Mouse (Mus musculus) liver, embryonic 15.5 days (tissue): ENCODE measurements at regions not wholly inside any gene's neighbourhood (a gene's known extent, or its start where the extent isn't known, plus 50 kb on each side); places are given as distances from the start of the nearest gene placed in this dataset.

Experiments
- ATAC-seq: fragments of 200-750 bp; cut with Nextera tagmentation; 2 replicates; pipeline ENCODE4 v1.8.0; 2017; ENCODE audit warnings: moderate number of reproducible peaks, mild to moderate bottlenecking, moderate library complexity; ENCODE audit not compliant: insufficient read depth
- H3K27ac ChIP-seq: fragments of 300-500 bp; sonication (generic); replicated peaks from 2 replicates; pipeline ENCODE4 v1.5.1; 2015; ENCODE audit warnings: mild to moderate bottlenecking, inconsistent platforms
- H3K27me3 ChIP-seq: fragments of 300-500 bp; sonication (generic); 2 replicates; pipeline ENCODE4 v1.6.1; 2015; ENCODE audit warnings: mild to moderate bottlenecking, inconsistent platforms
- H3K36me3 ChIP-seq: fragments of 300-500 bp; sonication (generic); replicated peaks from 2 replicates; pipeline ENCODE4 v1.6.1; 2015; ENCODE audit warnings: moderate library complexity, mild to moderate bottlenecking, inconsistent platforms
- H3K4me1 ChIP-seq: fragments of 300-500 bp; sonication (generic); replicated peaks from 2 replicates; pipeline ENCODE4 v1.6.1; 2015; ENCODE audit warnings: inconsistent platforms
- H3K4me2 ChIP-seq: fragments of 300-500 bp; sonication (generic); 2 replicates; pipeline ENCODE4 v1.6.1; 2015; ENCODE audit warnings: moderate library complexity, mild to moderate bottlenecking, inconsistent platforms
- H3K4me3 ChIP-seq: fragments of 300-500 bp; sonication (generic); replicated peaks from 2 replicates; pipeline ENCODE4 v1.5.1; 2015; ENCODE audit warnings: mild to moderate bottlenecking, inconsistent platforms
- H3K9ac ChIP-seq: fragments of 300-500 bp; sonication (generic); 2 replicates; pipeline ENCODE4 v1.6.1; 2015; ENCODE audit warnings: moderate library complexity, mild to moderate bottlenecking, inconsistent platforms
- H3K9me3 ChIP-seq: fragments of 300-500 bp; sonication (generic); replicated peaks from 2 replicates; pipeline ENCODE4 v1.6.1; 2016; ENCODE audit warnings: inconsistent platforms
- WGBS: fragments of 180-500 bp; shearing (Covaris S2); methylation state at CpG from one replicate; pipeline ENCODE4 v1.1.7; 2015; ENCODE audit warnings: mixed read lengths; ENCODE audit not compliant: insufficient replicate concordance; 5-methylcytosine and 5-hydroxymethylcytosine counted together

GRCm38 (mm10) chr14:102712600-102712999 is 269.8 kb downstream of the Kctd12 start:
- Histone ChIP-seq H3K27ac (no peak overlapping the region), H3K9me3 (no peaks in the 10 kb centered on the region), H3K4me2 (no peak overlapping the region), H3K9ac (no peak overlapping the region), H3K4me1 (no peaks in the 10 kb centered on the region), H3K27me3 (no peaks in the 10 kb centered on the region), H3K36me3 (no peaks in the 10 kb centered on the region), H3K4me3 (no peak overlapping the region)
- ATAC-seq, result no peak
- WGBS, result 55% methylated on average over 1 of the region's 1 CpGs

GRCm38 (mm10) chr14:102706704-102707336 is 275.6 kb downstream of the Kctd12 start:
- H3K4me1 ChIP-seq, result no peaks in the 10 kb centered on the region
- no peaks in the 10 kb centered on the region for H3K27me3 ChIP-seq
- no peaks in the 10 kb centered on the region for H3K36me3 ChIP-seq
- H3K9me3 ChIP-seq, result no peaks in the 10 kb centered on the region
- H3K9ac ChIP-seq, result no peak overlapping the region
- H3K4me3 ChIP-seq, result no peak overlapping the region
- no peak overlapping the region for H3K27ac ChIP-seq
- ATAC-seq, result no peak
- 72% methylated on average over 5 of the region's 5 CpGs for WGBS
- H3K4me2 ChIP-seq, result no peak overlapping the region

GRCm38 (mm10) chr14:102701108-102701507 is 281.3 kb downstream of the Kctd12 start:
- Histone ChIP-seq H3K4me3 (no peak overlapping the region), H3K9ac (no peak overlapping the region), H3K27me3 (no peaks in the 10 kb centered on the region), H3K27ac (no peak overlapping the region), H3K4me2 (no peak overlapping the region), H3K36me3 (no peaks in the 10 kb centered on the region), H3K9me3 (no peaks in the 10 kb centered on the region), H3K4me1 (no peaks in the 10 kb centered on the region)
- ATAC-seq, result no peak
- 29% methylated on average over 2 of the region's 2 CpGs for WGBS

- WGBS, result 56% methylated on average over 6 of the region's 6 CpGs
- Histone ChIP-seq H3K9ac (no peak overlapping the region), H3K27me3 (no peaks in the 10 kb centered on the region), H3K4me1 (no peaks in the 10 kb centered on the region), H3K9me3 (no peaks in the 10 kb centered on the region), H3K27ac (no peak overlapping the region), H3K4me2 (no peak overlapping the region), H3K4me3 (no peak overlapping the region), H3K36me3 (no peaks in the 10 kb centered on the region)
- ATAC-seq, result no peak
These were observed 282.0 kb downstream of the Kctd12 start for GRCm38 (mm10) chr14:102700457-102700856.

GRCm38 (mm10) chr14:102699015-102699414 is 283.4 kb downstream of the Kctd12 start:
- no peak overlapping the region for H3K9ac ChIP-seq
- H3K4me2 ChIP-seq, result no peak overlapping the region
- H3K27ac ChIP-seq, result no peak overlapping the region
- H3K36me3 ChIP-seq, result no peaks in the 10 kb centered on the region
- no peaks in the 10 kb centered on the region for H3K4me1 ChIP-seq
- no peak overlapping the region for H3K4me3 ChIP-seq
- H3K9me3 ChIP-seq, result no peaks in the 10 kb centered on the region
- 54% methylated on average over 3 of the region's 3 CpGs for WGBS
- H3K27me3 ChIP-seq, result no peaks in the 10 kb centered on the region
- no peak for ATAC-seq

- Histone ChIP-seq H3K27ac (no peak overlapping the region), H3K4me2 (no peak overlapping the region), H3K4me1 (no peaks in the 10 kb centered on the region), H3K36me3 (no peaks in the 10 kb centered on the region), H3K9me3 (no peaks in the 10 kb centered on the region), H3K9ac (no peak overlapping the region), H3K27me3 (no peaks in the 10 kb centered on the region), H3K4me3 (no peak overlapping the region)
- 30% methylated on average over 1 of the region's 1 CpGs for WGBS
- no peak for ATAC-seq
These were observed 295.6 kb downstream of the Kctd12 start for GRCm38 (mm10) chr14:102686791-102687190.

GRCm38 (mm10) chr14:102676582-102676981 is 305.9 kb downstream of the Kctd12 start:
- WGBS, result 67% methylated on average over 5 of the region's 5 CpGs
- no peak overlapping the region for H3K4me3 ChIP-seq
- no peak overlapping the region for H3K27ac ChIP-seq
- H3K4me1 ChIP-seq, result no peaks in the 10 kb centered on the region
- no peaks in the 10 kb centered on the region for H3K36me3 ChIP-seq
- H3K9me3 ChIP-seq, result no peaks in the 10 kb centered on the region
- H3K4me2 ChIP-seq, result no peak overlapping the region
- ATAC-seq, result no peak
- no peaks in the 10 kb centered on the region for H3K27me3 ChIP-seq
- no peak overlapping the region for H3K9ac ChIP-seq

- 63% methylated on average over 5 of the region's 5 CpGs for WGBS
- Histone ChIP-seq H3K27me3 (no peaks in the 10 kb centered on the region), H3K4me1 (no peaks in the 10 kb centered on the region), H3K4me3 (no peak overlapping the region), H3K27ac (no peak overlapping the region), H3K36me3 (no peaks in the 10 kb centered on the region), H3K9ac (no peak overlapping the region), H3K9me3 (no peaks in the 10 kb centered on the region), H3K4me2 (no peak overlapping the region)
- no peak for ATAC-seq
These were observed 307.8 kb downstream of the Kctd12 start for GRCm38 (mm10) chr14:102674635-102675034.

- no peak overlapping the region for H3K9ac ChIP-seq
- 60% methylated on average over 5 of the region's 5 CpGs for WGBS
- H3K9me3 ChIP-seq, result no peaks in the 10 kb centered on the region
- no peaks in the 10 kb centered on the region for H3K27me3 ChIP-seq
- no peaks in the 10 kb centered on the region for H3K36me3 ChIP-seq
- no peak for ATAC-seq
- H3K4me1 ChIP-seq, result no peaks in the 10 kb centered on the region
- H3K4me3 ChIP-seq, result no peak overlapping the region
- no peak overlapping the region for H3K27ac ChIP-seq
- no peak overlapping the region for H3K4me2 ChIP-seq
These were observed 308.7 kb downstream of the Kctd12 start for GRCm38 (mm10) chr14:102673724-102674123.

- WGBS, result 53% methylated on average over 2 of the region's 2 CpGs
- Histone ChIP-seq H3K4me3 (no peak overlapping the region), H3K9ac (no peak overlapping the region), H3K4me1 (no peaks in the 10 kb centered on the region), H3K36me3 (no peaks in the 10 kb centered on the region), H3K4me2 (no peak overlapping the region), H3K9me3 (no peaks in the 10 kb centered on the region), H3K27ac (no peak overlapping the region), H3K27me3 (no peaks in the 10 kb centered on the region)
- ATAC-seq, result no peak
These were observed 319.2 kb downstream of the Kctd12 start for GRCm38 (mm10) chr14:102663240-102663639.

GRCm38 (mm10) chr14:102660351-102660750 is 322.1 kb downstream of the Kctd12 start:
- Histone ChIP-seq H3K9me3 (no peaks in the 10 kb centered on the region), H3K27ac (no peak overlapping the region), H3K9ac (no peak overlapping the region), H3K4me3 (no peak overlapping the region), H3K36me3 (no peaks in the 10 kb centered on the region), H3K4me2 (no peak overlapping the region), H3K27me3 (no peaks in the 10 kb centered on the region), H3K4me1 (no peaks in the 10 kb centered on the region)
- WGBS, result 60% methylated on average over 11 of the region's 11 CpGs
- ATAC-seq, result no peak

- H3K9me3 ChIP-seq, result no peaks in the 10 kb centered on the region
- H3K27me3 ChIP-seq, result no peaks in the 10 kb centered on the region
- H3K4me2 ChIP-seq, result no peak overlapping the region
- no peak for ATAC-seq
- no peaks in the 10 kb centered on the region for H3K4me1 ChIP-seq
- H3K4me3 ChIP-seq, result no peak overlapping the region
- WGBS, result 47% methylated on average over 1 of the region's 1 CpGs
- H3K36me3 ChIP-seq, result no peaks in the 10 kb centered on the region
- H3K27ac ChIP-seq, result no peak overlapping the region
- H3K9ac ChIP-seq, result no peak overlapping the region
These were observed 326.2 kb downstream of the Kctd12 start for GRCm38 (mm10) chr14:102656235-102656634.
